Mouse (Mus musculus): ENCODE measurements around the gene Tnfrsf13b.

The Tnfrsf13b gene

DNA sequence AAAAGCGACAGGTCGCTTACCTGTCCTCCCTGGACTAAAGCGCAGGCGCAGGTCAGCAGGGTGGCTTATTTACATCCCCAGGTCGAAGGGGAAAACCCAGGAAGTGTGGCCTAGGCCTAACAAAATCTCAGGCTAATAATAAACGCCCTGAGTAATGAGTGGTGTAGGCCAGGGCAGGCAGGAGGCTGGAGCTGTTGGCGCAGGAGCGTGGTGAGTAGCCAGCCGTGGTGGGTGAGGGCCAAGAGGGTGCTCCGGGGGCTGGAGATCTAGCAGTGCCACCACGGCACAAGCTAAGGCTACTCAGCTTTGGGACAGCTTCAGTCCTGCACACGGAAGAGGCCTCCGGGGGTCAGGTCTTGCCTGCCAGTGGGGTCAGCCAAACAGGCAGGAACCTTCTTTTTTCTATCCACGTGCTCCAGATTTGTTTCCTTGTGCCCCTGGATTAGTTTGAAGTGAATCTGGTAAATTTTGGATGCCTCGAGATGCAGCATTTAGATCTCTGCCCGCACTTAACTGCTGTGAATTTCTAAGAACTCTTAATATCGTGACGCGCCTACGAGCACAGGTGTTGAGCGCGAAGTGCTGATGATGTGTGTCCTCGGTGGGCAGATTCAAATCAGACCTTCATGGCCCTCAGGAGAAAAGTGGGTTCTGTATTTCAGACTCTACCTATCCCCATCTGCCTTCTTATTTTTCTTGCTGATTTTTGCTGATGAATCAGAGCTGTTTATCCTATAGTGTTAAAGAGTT, at the start of gene Tnfrsf13b:
Gene Tnfrsf13b, plus strand, starts transcription at position 150 of the 750 bp plus-strand sequence.
- Histone ChIP-seq H3K4me1 (replicated peaks; ENCODE audit: low read depth, low read length) (peaks cover 16% of the 10 kb centered on the region; the same call in 1 of the 2 replicates), H3K36me3 (ENCODE audit: insufficient read depth, low read length) (no peaks in the 10 kb centered on the region), H3K27me3 (ENCODE audit: insufficient read depth, low read length) (peaks cover 10% of the 10 kb centered on the region; the same call in 1 of the 2 replicates), H3K4me3 (replicated peaks; ENCODE audit: low read length) (no peak within 1 kb of the TSS), H3K9me3 (ENCODE audit: low read length) (no peaks in the 10 kb centered on the region)
- no peak for TF ChIP-seq CTCF (conservative IDR thresholded peaks at IDR 0.05; ENCODE audit: low read length)
- no peak for TF ChIP-seq POU5F1 (IDR thresholded peaks at IDR 0.05; ENCODE audit: borderline replicate concordance, low read length)
- no peak for TF ChIP-seq NANOG (IDR thresholded peaks at IDR 0.05; ENCODE audit: borderline replicate concordance, low read length)

DNA sequence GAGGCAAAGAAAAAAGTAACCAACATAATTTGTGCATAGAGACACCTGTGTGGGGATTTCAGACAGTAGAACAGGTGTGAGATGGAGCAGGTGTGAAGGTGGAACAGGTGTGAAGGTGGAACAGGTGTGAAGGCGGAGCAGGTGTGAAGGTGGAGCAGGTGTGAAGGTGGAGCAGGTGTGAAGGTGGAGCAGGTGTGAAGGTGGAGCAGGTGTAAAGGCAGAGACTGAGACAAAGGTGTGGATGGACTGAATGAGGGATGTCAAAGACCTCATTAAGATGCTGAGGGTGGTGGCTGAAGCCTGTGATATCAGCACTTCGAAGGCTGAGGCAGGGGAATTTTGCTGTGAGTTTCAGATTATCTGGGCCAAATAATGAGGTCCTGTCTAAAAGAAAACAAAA, 44.9 kb upstream of the Tnfrsf13b start:
- Histone ChIP-seq H3K9me3 (ENCODE audit: low read length) (peaks cover 8% of the 10 kb centered on the region), H3K36me3 (ENCODE audit: insufficient read depth, low read length) (no peaks in the 10 kb centered on the region), H3K4me1 (replicated peaks; ENCODE audit: low read depth, low read length) (no peaks in the 10 kb centered on the region; the same call in 1 of the 2 replicates), H3K4me3 (replicated peaks; ENCODE audit: low read length) (no peak overlapping the region), H3K27me3 (ENCODE audit: insufficient read depth, low read length) (peaks cover 36% of the 10 kb centered on the region)
- TF ChIP-seq POU5F1 (IDR thresholded peaks at IDR 0.05; ENCODE audit: borderline replicate concordance, low read length) (no peak), NANOG (IDR thresholded peaks at IDR 0.05; ENCODE audit: borderline replicate concordance, low read length) (no peak), CTCF (conservative IDR thresholded peaks at IDR 0.05; ENCODE audit: low read length) (no peak)

DNA sequence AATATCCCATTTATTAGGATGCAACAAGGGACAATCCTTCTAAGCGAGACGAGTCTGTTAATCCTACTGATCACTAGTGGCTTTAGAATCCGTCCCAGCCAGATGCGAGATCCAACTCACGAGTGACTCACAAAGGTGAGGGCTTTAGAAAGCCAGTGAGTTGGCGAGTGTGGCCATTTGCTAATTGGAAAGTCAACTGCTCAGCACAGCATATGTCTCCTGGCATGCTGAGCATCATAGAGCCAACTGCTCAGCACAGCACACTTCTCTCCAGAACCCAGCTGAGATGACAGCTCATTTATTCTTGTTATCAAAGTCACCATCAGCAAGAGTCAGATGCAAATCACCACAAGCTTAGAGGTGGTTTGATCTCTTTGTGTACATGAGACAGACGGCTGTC, 36.4 kb upstream of the Tnfrsf13b start:
- no peaks in the 10 kb centered on the region for H3K36me3 ChIP-seq (ENCODE audit: insufficient read depth, low read length)
- no peaks in the 10 kb centered on the region for H3K27me3 ChIP-seq (ENCODE audit: insufficient read depth, low read length)
- TF ChIP-seq NANOG (IDR thresholded peaks at IDR 0.05; ENCODE audit: borderline replicate concordance, low read length) (no peak), POU5F1 (IDR thresholded peaks at IDR 0.05; ENCODE audit: borderline replicate concordance, low read length) (no peak), CTCF (conservative IDR thresholded peaks at IDR 0.05; ENCODE audit: low read length) (no peak)
- H3K4me3 ChIP-seq (replicated peaks; ENCODE audit: low read length): no peak overlapping the region
- H3K9me3 ChIP-seq (ENCODE audit: low read length): no peaks in the 10 kb centered on the region
- peaks cover 6% of the 10 kb centered on the region; the same call in 1 of the 2 replicates for H3K4me1 ChIP-seq (replicated peaks; ENCODE audit: low read depth, low read length)

DNA sequence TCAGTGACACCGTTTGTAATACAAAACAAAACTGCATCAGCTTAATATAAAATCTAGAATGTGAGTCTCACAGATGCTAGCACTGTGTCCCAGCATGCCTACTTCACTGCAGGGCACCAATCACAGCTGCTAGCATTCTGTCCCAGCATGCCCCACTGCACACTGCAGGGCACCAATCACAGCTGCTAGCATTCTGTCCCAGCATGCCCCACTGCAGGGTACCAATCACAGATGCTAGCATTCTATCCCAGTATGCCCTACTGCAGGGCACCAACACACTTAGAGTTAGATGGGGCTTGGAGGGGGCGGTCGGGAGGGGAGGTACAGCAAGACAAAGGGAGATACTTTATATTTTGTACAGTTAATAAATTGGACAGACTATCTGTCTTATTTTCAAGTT, 35.4 kb upstream of the Tnfrsf13b start:
- no peaks in the 10 kb centered on the region for H3K27me3 ChIP-seq (ENCODE audit: insufficient read depth, low read length)
- H3K36me3 ChIP-seq (ENCODE audit: insufficient read depth, low read length): no peaks in the 10 kb centered on the region
- no peaks in the 10 kb centered on the region for H3K9me3 ChIP-seq (ENCODE audit: low read length)
- no peak overlapping the region for H3K4me3 ChIP-seq (replicated peaks; ENCODE audit: low read length)
- TF ChIP-seq CTCF (conservative IDR thresholded peaks at IDR 0.05; ENCODE audit: low read length): no peak
- no peak for TF ChIP-seq POU5F1 (IDR thresholded peaks at IDR 0.05; ENCODE audit: borderline replicate concordance, low read length)
- TF ChIP-seq NANOG (IDR thresholded peaks at IDR 0.05; ENCODE audit: borderline replicate concordance, low read length): no peak
- peaks cover 6% of the 10 kb centered on the region; the same call in 1 of the 2 replicates for H3K4me1 ChIP-seq (replicated peaks; ENCODE audit: low read depth, low read length)

DNA sequence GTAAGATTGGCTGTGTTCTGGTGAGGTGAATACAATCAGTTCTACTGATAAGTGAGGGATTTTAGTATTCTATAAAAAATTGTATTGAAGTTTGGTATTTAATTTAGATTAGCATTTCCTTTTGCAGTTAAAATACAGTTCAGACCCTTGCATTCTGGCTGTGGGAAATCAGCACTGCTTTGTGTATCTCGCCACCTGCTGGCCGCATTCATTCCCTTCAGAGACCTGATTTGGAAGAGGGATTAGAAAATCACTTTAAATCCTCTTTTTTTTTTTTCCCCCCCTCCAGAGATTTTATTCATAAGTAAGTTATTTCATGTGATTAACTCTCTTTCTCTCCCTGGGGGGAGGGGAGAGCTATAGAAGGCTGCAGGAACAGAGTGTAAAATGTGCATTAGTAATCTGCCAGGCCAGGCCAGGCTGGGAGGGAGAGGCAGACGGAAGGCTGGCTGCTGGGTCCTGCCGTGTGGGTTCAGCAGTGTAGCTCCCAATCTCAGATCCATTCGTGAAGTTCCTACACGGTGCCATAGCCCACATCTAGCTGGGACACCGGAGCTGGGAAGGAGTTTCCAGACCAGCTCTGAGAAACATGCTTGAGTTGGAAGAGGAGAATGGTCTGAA, 34.8 kb upstream of the Tnfrsf13b start:
- Histone ChIP-seq H3K4me3 (replicated peaks; ENCODE audit: low read length) (no peak overlapping the region), H3K9me3 (ENCODE audit: low read length) (no peaks in the 10 kb centered on the region), H3K27me3 (ENCODE audit: insufficient read depth, low read length) (no peaks in the 10 kb centered on the region), H3K4me1 (replicated peaks; ENCODE audit: low read depth, low read length) (peaks cover 6% of the 10 kb centered on the region; the same call in 1 of the 2 replicates), H3K36me3 (ENCODE audit: insufficient read depth, low read length) (no peaks in the 10 kb centered on the region)
- TF ChIP-seq NANOG (IDR thresholded peaks at IDR 0.05; ENCODE audit: borderline replicate concordance, low read length) (no peak), POU5F1 (IDR thresholded peaks at IDR 0.05; ENCODE audit: borderline replicate concordance, low read length) (no peak), CTCF (conservative IDR thresholded peaks at IDR 0.05; ENCODE audit: low read length) (peak; percentile 52)

GRCm38 (mm10) chr11:61098046-61098445, 28.5 kb upstream of the Tnfrsf13b start:
- no peaks in the 10 kb centered on the region for H3K9me3 ChIP-seq (ENCODE audit: low read length)
- H3K27me3 ChIP-seq (ENCODE audit: insufficient read depth, low read length): peaks cover 5% of the 10 kb centered on the region
- H3K4me3 ChIP-seq (replicated peaks; ENCODE audit: low read length): no peak overlapping the region
- TF ChIP-seq NANOG (IDR thresholded peaks at IDR 0.05; ENCODE audit: borderline replicate concordance, low read length) (no peak), CTCF (conservative IDR thresholded peaks at IDR 0.05; ENCODE audit: low read length) (no peak), POU5F1 (IDR thresholded peaks at IDR 0.05; ENCODE audit: borderline replicate concordance, low read length) (no peak)
- H3K36me3 ChIP-seq (ENCODE audit: insufficient read depth, low read length): no peaks in the 10 kb centered on the region
- H3K4me1 ChIP-seq (replicated peaks; ENCODE audit: low read depth, low read length): peaks cover 9% of the 10 kb centered on the region

DNA sequence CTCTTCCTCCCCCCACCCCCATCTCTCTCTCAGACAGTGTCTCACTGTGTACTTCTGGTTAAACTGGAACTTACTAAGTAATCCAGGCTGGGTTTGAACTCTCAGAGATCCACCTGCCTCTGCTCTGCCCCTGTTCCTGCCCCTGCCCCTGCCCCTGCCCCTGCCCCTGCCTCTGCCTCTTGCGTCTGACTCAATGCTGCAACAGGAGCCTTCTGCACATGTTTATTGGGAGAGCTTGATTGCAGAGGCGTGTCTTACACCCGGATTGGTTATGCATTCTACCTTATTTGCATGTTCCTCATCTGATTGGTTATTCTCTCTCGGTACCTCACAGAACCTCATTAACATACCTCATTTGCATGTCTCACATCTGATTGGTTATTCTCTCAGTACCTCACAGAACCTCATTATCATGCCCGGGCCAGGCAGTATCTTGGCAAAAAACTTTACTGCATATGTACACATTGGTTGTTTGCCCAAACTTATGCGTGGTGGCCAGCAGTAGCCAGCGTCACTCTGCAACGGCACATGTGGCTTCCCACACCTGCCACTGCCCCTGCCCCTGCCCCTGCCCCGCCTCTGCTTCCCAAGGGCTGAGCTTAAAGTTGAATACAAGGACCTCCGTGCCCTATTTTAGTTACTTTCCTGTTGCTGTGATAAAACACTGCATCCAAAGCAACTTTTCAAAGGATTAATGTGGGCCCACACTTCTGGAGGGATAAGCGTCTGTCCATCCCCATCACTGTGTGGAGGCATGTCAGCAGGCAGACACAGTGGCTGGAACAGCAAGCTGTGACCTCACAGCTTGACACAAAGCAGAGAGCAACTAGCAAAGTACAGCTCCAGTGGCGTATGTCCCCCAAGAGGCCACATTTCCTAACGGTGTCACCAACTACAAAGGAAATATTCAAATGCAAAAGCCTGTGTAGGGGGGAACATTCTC, 23.9 kb upstream of the Tnfrsf13b start:
- Histone ChIP-seq H3K4me1 (replicated peaks; ENCODE audit: low read depth, low read length) (peaks cover 43% of the 10 kb centered on the region), H3K36me3 (ENCODE audit: insufficient read depth, low read length) (no peaks in the 10 kb centered on the region), H3K9me3 (ENCODE audit: low read length) (no peaks in the 10 kb centered on the region), H3K4me3 (replicated peaks; ENCODE audit: low read length) (no peak overlapping the region), H3K27me3 (ENCODE audit: insufficient read depth, low read length) (peaks cover 3% of the 10 kb centered on the region; the same call in 1 of the 2 replicates)
- TF ChIP-seq CTCF (conservative IDR thresholded peaks at IDR 0.05; ENCODE audit: low read length) (no peak), NANOG (IDR thresholded peaks at IDR 0.05; ENCODE audit: borderline replicate concordance, low read length) (no peak), POU5F1 (IDR thresholded peaks at IDR 0.05; ENCODE audit: borderline replicate concordance, low read length) (no peak)

Measured in E14TG2a.4 (cell line).